Mouse (Mus musculus) Patski (cell line): ENCODE data around the gene Themis3. TPM values are rescaled to one million over a fixed set of nuclear protein-coding genes. Genes with fewer than 3 reads are reported as not detected.
A peak's percentile ranks its signal among the peaks of the same experiment; 100 is the strongest.

Source experiments
- ATAC-seq: fragments of 100-300 bp; one replicate; pipeline ENCODE4 v1.8.0; 2021
- CTCF ChIA-PET: fragments of 350-600 bp; sonication (Branson Sonifier 250); formaldehyde crosslinking; loops from one replicate; lab custom pipeline; 2022; ENCODE audit warnings: inconsistent platforms; lab: Charles Lee
- POLR2A ChIA-PET: fragments of 350-600 bp; sonication (Branson Sonifier 250); formaldehyde crosslinking; loops from one replicate; lab custom pipeline; 2022; ENCODE audit warnings: antibody characterized with exemption, inconsistent platforms; lab: Charles Lee
- DNase-seq: peaks from one replicate; pipeline ENCODE4 v3.0.0-alpha.2; 2011; ENCODE audit warnings: low read depth, low spot score
- H3K27me3 ChIP-seq: fragments of 371-371 bp; one replicate; pipeline ENCODE4 v1.5.1; 2021
- CTCF ChIP-seq: fragments of 100-300 bp; IDR thresholded peaks from one replicate; pipeline ENCODE4 v1.5.1; 2021
- in situ Hi-C: fragments of 300-500 bp; cut with MboI; formaldehyde crosslinking; loops from 3 replicates; pipeline ENCODE4 v1.11.1; 2018; ENCODE audit warnings: low pct_unique_long_range_greater_than_20kb, mixed read lengths
- polyA plus RNA-seq: library from polyadenylated mRNA; unstranded; gene quantifications from one replicate; pipeline ENCODE4 v1.2.3, GENCODE M21; 2021

Gene Themis3
- polyA plus RNA-seq = not detected

DNA sequence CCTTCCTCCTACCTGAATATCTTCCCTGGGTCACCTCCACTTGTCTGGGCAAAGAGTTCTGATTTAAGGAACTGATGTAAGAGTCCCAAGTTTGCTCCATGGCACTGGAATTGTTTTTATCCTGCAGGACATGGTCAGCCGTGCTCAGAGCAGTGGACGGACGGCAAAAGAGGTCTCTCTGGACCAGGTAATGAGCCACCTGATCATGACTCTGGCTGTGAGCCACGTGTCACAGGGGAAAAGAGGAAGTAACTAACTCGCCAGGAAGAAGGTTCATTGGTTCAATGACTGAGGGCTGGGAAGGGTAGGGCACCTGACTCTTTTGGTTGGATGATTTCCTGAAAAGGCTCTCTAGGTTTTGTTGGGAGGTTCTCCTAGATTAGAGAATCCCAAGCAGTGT, at the start of gene Themis3:
TSS of gene Themis3 (minus strand) at position 187 of the 400 bp plus-strand sequence.
- ChIA-PET POLR2A (no interaction called here), CTCF (no interaction called here)
- ATAC-seq (no peak), DNase-seq (no peak)
- in situ Hi-C loops = no loop called here
- no peak for TF ChIP-seq CTCF
- peaks cover 3% of the 10 kb centered on the region for H3K27me3 ChIP-seq

DNA sequence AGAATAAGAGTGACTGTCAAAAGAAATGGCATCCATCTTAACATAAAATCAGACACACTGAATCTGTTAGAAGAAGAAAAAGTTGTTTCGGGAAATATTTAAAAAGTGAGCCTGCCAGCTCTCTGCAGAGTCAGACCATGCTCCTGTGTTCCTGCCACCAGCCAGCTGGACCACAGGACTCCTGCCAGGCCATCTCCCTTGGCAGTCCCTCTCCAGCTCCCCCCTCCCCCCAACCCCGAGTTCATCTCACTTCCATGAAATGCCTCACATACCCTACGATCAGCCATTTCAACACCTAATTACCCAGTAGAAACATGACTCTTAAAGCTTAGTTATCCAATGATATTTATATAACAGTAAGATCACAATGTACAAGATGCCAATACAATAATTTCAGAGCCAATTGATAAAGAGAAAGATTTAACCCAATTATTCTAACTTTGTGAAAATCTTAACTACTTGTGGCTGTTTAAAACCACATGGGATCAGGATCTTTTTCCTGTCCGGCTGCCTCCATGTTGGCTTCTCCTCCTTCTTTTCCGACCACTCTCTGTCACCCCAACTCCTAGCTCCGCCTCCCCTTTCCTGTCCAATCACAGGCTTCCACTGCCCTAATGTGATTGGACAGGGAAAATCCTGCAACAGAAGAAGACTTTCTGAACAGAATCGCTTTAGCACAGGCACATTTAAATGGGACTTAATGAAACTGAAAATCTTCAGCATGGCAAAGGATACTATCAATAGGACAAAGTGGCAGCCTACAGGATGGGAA, 43.7 kb upstream of the Themis3 start:
- in situ Hi-C loops = no loop called here
- CTCF ChIA-PET = no interaction called here
- ATAC-seq (no peak), DNase-seq (no peak)
- no peaks in the 10 kb centered on the region for H3K27me3 ChIP-seq
- POLR2A ChIA-PET = no interaction called here
- no peak for TF ChIP-seq CTCF

DNA sequence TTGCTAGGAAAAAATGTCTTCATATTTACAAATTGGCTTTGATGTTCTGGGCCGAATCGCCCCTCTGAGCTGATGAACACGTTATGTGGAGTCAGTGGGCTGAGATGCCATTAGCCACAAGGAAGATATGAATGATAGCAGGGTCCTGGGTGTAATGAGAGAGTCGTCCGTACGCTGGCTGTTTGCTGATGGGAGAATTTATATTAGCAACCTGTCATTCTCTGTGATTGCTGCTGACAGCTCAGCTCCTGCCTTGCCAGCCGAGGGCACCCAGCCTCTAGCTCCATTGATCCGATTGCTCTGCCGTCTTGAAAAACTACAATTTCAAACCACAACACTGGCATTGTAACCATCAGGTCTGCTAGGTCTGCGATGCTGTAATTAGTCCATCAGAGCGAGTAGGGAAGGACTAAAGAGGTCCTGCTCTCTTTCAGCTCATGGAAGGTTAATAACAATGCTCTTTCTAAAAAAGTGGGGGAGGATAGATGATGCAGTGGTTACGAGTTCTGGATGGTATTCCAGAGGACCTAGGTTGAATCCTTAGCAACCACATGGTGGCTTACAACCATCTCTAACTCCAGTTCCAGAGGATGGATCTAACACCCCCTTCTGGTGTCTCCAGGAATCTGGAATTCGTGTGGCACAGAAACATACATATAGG, 25.7 kb upstream of the Themis3 start:
- in situ Hi-C loops = no loop called here
- POLR2A ChIA-PET = no interaction called here
- CTCF ChIA-PET = interaction anchor here (1.6 kb wide), 1 partner anchor 9 kb away, joined by 4 read pairs; no protein-coding TSS in a partner anchor
- ATAC-seq = no peak
- peaks cover 4% of the 10 kb centered on the region for H3K27me3 ChIP-seq
- no peak for DNase-seq
- no peak for TF ChIP-seq CTCF

DNA sequence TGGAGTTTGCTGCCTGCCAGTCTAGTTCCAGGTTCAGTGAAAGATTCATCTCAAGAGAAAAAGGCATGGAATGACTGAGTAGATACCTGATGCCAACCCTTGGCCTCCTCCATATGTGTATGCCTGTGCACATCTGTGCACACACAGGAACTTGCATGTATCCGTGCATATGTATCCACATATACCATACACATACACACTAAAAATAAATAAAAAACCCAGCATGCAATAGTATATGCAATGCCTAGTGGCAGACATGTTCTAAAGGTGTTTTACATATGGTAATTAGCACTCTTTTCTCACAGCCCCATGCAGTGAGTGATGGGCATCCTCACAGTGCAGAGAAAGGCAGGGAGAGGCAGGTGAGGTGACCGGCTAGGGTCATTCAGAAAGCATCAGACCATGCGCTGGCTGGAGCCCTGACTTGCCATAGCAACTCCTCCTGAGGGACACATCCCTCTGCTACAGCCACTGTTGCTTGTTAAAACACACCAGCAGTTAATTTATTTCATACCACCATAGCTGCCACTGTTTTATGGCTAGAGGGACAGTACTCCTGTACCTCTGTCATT, 24.9 kb upstream of the Themis3 start:
- peaks cover 4% of the 10 kb centered on the region for H3K27me3 ChIP-seq
- in situ Hi-C loops = no loop called here
- no peak for DNase-seq
- CTCF ChIA-PET = interaction anchor here (1.6 kb wide), 1 partner anchor 8 kb away, joined by 4 read pairs; no protein-coding TSS in a partner anchor
- no peak for ATAC-seq
- no peak for TF ChIP-seq CTCF
- POLR2A ChIA-PET = no interaction called here

DNA sequence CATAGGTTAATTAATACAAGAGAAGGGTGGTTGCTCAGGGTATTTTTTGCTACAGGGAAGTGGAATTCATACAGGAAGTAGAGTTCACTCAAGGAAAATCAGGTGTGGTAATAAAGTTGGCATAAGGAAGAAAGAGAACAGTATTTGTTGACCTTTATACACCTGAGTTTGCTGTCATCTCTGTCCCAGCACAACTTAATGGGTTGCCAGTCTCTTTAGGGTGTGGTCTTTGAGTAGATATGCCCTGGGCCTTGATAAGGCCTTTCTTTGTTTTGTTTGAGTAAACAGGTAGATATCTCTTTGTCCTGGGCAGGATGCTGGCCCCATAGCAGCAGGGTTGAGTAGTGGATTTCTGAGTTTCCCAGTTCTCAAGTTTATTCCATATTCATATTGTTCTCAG, 15.6 kb upstream of the Themis3 start:
- peaks cover 9% of the 10 kb centered on the region for H3K27me3 ChIP-seq
- in situ Hi-C loops = no loop called here
- no peak for ATAC-seq
- CTCF ChIA-PET = no interaction called here
- POLR2A ChIA-PET = no interaction called here
- DNase-seq = no peak
- TF ChIP-seq CTCF = no peak

DNA sequence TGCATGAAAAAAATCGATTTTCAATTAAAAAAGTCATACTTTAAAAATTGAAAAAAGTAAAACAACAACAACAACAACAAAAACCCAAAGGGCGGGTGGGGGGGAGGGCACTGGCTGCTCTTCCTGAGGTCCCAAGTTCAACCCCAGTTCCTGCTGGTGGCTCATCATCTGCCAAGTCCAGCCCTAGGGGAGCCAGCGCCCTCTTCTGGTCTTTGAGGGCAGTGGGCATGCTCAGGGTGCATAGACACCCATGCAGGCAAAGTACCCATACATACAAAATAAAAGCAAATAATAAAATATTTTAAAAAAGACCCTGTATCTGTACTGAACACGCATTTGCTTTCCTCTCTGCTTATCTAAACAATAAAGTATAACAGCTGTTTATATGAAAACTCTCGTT, 10.5 kb upstream of the Themis3 start:
- ATAC-seq (no peak), DNase-seq (no peak)
- in situ Hi-C loops = no loop called here
- ChIA-PET CTCF (no interaction called here), POLR2A (no interaction called here)
- no peak for TF ChIP-seq CTCF
- peaks cover 9% of the 10 kb centered on the region for H3K27me3 ChIP-seq

DNA sequence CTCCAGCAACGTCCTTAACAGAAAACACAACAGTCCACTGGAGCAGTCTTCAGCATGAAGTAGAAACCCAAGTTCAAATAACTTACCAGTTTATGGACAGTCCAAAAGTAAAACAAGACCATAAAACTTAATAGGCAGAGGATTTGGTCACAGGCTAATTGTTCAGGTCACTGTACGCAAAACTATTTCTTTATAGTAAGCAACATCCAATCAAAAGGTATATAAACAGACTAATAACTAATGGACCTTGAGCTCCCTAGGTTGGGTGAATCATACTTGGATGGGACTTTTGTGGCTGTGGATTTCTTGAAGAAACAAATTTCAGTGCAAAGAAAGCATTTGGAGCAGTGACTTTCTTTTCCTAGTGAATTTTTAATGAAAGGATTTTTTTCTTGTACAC, 6.8 kb upstream of the Themis3 start:
- ATAC-seq (no peak), DNase-seq (no peak)
- H3K27me3 ChIP-seq = no peaks in the 10 kb centered on the region
- ChIA-PET POLR2A (no interaction called here), CTCF (interaction anchor here (0.5 kb wide), 1 partner anchor 32 kb away, joined by 3 read pairs; no protein-coding TSS in a partner anchor)
- in situ Hi-C loops = no loop called here
- TF ChIP-seq CTCF = no peak

DNA sequence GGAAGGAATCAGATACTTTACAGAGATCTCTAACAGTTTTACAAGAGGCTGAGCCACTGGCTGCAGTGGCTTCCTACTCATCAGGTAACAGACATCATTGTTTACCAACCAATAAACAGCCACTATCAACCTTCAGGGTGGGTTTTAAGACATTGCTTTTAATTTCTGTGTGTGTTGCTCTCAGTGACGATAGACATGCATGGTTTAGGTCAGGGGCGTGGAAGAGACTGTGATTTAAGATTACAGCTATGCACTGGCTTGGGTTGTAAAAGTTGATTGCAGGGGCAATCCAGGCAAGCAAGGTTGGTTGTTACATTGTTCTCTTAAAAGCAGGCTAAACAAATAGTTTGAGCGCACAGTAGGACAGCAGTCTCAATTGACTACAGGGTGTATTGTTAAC, 1.4 kb upstream of the Themis3 start:
- ChIA-PET POLR2A (no interaction called here), CTCF (no interaction called here)
- in situ Hi-C loops = no loop called here
- no peak for ATAC-seq
- H3K27me3 ChIP-seq = no peaks in the 10 kb centered on the region
- no peak for TF ChIP-seq CTCF
- no peak for DNase-seq

DNA sequence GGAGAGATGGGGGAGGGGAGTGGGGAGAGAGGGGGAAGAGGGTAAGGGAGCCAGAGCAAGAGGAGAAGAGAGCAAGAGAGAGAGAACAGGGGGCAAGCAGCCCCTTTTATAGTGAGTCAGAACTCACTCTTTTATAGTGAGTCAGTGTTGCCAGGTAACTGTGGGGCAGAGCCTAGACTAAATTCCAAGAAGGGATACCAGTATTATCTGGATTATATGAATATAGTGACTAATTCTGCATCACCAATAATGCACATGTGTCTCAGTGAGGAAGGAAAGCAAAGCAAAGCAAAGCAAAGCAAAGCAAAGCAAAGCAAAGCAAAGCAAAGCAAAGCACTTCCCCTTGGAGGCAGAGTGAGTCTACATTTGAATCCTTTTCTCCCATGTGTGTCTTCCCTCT, 835 bp upstream of the Themis3 start:
- no peak for DNase-seq
- ChIA-PET POLR2A (no interaction called here), CTCF (no interaction called here)
- TF ChIP-seq CTCF = no peak
- peak; percentile 54 for ATAC-seq
- in situ Hi-C loops = no loop called here
- H3K27me3 ChIP-seq = no peaks in the 10 kb centered on the region

DNA sequence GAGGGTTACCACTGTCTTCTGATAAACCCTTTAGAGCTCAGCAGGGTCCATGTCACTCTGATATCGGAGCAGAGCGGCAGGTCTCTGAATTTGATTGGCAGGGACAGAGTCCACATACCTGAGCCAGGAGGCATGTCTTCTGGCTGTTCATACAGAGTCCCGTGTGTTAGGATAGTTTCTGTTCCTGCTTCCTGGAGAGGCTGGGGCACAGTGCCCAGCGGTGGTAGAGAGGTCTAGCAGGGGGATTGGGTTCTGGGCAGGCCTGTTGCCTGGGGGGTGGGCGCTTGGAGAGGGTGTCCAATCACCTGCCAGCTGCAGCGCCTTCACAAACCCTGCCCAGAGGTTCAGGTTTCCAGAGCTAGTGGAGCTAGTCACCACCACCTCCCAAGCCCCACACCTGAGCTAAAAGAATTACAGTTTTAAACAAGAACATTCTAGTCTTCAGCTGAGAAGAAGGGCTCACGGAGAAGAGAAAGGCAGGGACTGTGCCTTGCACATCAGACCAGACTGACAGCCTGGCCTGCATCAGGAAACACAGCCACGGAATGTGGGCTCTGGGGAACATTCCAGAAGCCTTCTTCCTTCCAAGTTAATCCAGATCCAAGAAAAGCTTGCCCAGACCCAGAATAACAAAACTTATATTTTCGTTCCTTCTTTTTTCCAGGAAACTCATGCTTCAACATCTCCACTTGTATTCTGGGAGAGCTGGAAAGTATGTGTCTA, 3.9 kb downstream of the Themis3 start:
- peaks cover 15% of the 10 kb centered on the region for H3K27me3 ChIP-seq
- ChIA-PET POLR2A (no interaction called here), CTCF (no interaction called here)
- DNase-seq = no peak
- ATAC-seq = no peak
- TF ChIP-seq CTCF = no peak
- in situ Hi-C loops = no loop called here
